Mouse (Mus musculus) testis, adult 2 months (tissue): ENCODE results near the gene Rem1. TPM values are rescaled to one million over a fixed set of nuclear protein-coding genes. Genes with fewer than 3 reads are reported as not detected.

Experiments
- H3K27ac ChIP-seq: fragments of 200-500 bp; 2 replicates; pipeline ENCODE4 v1.5.1; 2012; ENCODE audit warnings: low read depth, low read length; ENCODE audit not compliant: control insufficient read depth, insufficient read depth
- H3K27me3 ChIP-seq: fragments of 200-500 bp; 2 replicates; pipeline ENCODE4 v1.6.1; 2012; ENCODE audit warnings: mild to moderate bottlenecking, low read length, moderate library complexity; ENCODE audit not compliant: control insufficient read depth, insufficient read depth
- H3K36me3 ChIP-seq: fragments of 200-500 bp; 2 replicates; pipeline ENCODE4 v1.6.1; 2012; ENCODE audit warnings: mild to moderate bottlenecking, low read length; ENCODE audit not compliant: control insufficient read depth, insufficient read depth
- H3K4me1 ChIP-seq: fragments of 200-500 bp; 2 replicates; pipeline ENCODE4 v1.6.1; 2012; ENCODE audit warnings: low read length; ENCODE audit not compliant: control insufficient read depth, insufficient read depth
- H3K4me3 ChIP-seq: fragments of 200-500 bp; 2 replicates; pipeline ENCODE4 v1.5.1; 2012; ENCODE audit warnings: low read depth, mild to moderate bottlenecking, low read length, moderate library complexity, mixed read lengths; ENCODE audit not compliant: control insufficient read depth
- CTCF ChIP-seq: fragments of 200-500 bp; IDR thresholded peaks from 2 replicates; pipeline ENCODE4 v1.5.1; 2012; ENCODE audit warnings: low read depth, mild to moderate bottlenecking, inconsistent platforms, low read length, moderate library complexity; ENCODE audit not compliant: control insufficient read depth, insufficient read depth, insufficient replicate concordance
- POLR2A ChIP-seq: fragments of 200-500 bp; IDR thresholded peaks from 2 replicates; pipeline ENCODE4 v1.6.1; 2012; ENCODE audit warnings: low read depth, mild to moderate bottlenecking, inconsistent platforms, low read length, moderate library complexity; ENCODE audit not compliant: control insufficient read depth
- polyA plus RNA-seq: library from polyadenylated mRNA; depleted of rRNA; stranded (reverse); fragments of >200 nt; gene quantifications from 2 replicates; pipeline ENCODE4 v1.2.3, GENCODE M21; 2012

Rem1 gene
- polyA plus RNA-seq, 1 experiment: 1.2 TPM

DNA sequence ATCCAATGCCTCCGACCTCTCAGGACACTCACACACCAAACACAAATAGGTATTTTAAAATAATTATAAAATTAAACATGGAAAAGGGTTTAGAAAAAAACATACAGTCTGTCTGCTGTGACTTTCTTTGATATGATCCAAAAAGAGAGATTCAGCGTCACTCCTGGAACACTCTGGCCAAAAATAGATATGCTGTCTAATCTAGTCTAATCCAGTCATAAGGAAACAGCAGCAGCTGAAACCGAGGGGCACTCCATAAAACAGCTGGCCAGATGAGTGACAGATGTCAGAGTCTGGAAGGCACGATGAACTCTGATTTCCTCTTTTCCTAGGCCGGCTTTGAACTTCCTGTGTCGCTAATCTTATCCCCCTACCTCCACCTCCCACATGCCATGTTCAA lies 10.3 kb upstream of the Rem1 start:
- no peak overlapping the region for H3K27ac ChIP-seq
- H3K36me3 ChIP-seq: no peaks in the 10 kb centered on the region
- H3K27me3 ChIP-seq: no peaks in the 10 kb centered on the region
- H3K4me3 ChIP-seq: no peak overlapping the region
- TF ChIP-seq POLR2A: no peak
- no peak for TF ChIP-seq CTCF
- no peaks in the 10 kb centered on the region; the same call in 1 of the 2 replicates for H3K4me1 ChIP-seq

GRCm38 (mm10) chr2:152617374-152617773 lies 9.4 kb upstream of the Rem1 start:
- no peaks in the 10 kb centered on the region for H3K36me3 ChIP-seq
- H3K4me3 ChIP-seq: no peak overlapping the region
- TF ChIP-seq POLR2A (no peak), CTCF (peak; percentile 50; the same call in 1 of the 2 replicates)
- no peak overlapping the region for H3K27ac ChIP-seq
- H3K27me3 ChIP-seq: no peaks in the 10 kb centered on the region
- H3K4me1 ChIP-seq: no peaks in the 10 kb centered on the region; the same call in 1 of the 2 replicates

DNA sequence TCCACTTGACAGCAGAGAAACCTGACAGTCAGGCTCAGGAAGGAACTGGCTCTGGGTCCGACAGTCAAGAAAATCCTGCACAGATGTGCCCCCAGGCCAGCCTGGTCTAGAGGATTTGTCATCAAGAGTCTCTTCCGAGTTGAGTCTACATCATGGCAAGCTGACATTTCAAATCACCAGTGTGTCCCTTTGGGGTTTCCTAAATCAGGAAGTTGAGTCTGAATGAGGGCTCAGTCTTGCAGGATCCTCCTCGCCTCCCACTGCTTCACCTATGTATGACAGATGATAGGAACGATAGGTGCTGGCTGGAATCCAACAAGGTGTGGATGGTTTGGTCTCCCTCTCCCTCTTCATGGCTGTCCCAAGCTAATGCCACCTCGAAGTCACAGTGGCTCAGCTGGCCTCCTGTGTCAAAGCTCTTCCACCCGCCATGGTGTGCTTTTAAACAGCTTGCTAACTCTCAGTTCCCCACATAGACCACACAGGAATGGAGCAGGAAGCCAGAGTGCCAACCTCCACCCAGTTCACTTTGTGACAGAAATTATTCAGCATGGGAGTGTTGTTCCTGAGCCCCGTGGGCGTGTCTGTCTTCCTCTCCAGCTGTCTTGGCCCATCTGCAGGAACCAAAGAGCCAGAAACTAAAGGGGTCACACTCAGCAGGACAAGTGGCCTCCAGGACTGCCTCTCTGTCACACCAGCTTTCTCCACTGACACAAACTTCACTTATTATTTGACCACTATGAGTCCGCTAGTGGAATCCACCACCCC lies 6.2 kb upstream of the Rem1 start:
- H3K36me3 ChIP-seq: no peaks in the 10 kb centered on the region
- H3K4me3 ChIP-seq: no peak overlapping the region
- H3K27ac ChIP-seq: no peak overlapping the region; the same call in 1 of the 2 replicates
- H3K27me3 ChIP-seq: no peaks in the 10 kb centered on the region
- TF ChIP-seq CTCF: no peak
- no peak for TF ChIP-seq POLR2A
- no peaks in the 10 kb centered on the region; the same call in 1 of the 2 replicates for H3K4me1 ChIP-seq

- Histone ChIP-seq H3K27ac (no peak overlapping the region), H3K36me3 (no peaks in the 10 kb centered on the region), H3K4me1 (peaks cover 7% of the 10 kb centered on the region), H3K27me3 (peaks cover 4% of the 10 kb centered on the region), H3K4me3 (no peak overlapping the region)
- no peak for TF ChIP-seq POLR2A
- no peak for TF ChIP-seq CTCF
These were observed 4.6 kb upstream of the Rem1 start for GRCm38 (mm10) chr2:152622151-152622550.

DNA sequence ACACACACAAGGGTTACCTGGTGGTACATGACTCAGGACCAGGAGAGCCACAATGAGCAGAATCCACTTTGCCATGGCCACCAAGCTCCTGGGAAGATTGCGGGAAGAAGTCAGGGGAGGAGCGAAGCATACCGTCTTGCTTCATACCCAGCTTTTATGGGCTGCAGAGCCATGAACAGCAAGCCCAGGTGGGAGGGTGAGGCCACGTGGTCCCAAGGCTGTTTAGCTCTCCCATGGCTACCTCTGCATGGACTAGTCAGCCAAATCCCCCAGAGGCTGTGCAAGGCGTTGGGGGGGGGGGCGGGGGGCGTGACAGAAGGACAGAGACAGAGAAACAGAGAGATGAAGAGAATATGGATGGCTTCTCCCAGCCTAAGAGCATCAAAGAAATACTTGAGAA lies 3.8 kb upstream of the Rem1 start, which contains the start of gene Defb25:
Defb25 (minus strand) TSS at position 101 of the 400 bp plus-strand sequence.
- TF ChIP-seq CTCF (no peak), POLR2A (no peak)
- Histone ChIP-seq H3K4me3 (no peak within 1 kb of the TSS), H3K4me1 (peaks cover 9% of the 10 kb centered on the region), H3K27me3 (peaks cover 4% of the 10 kb centered on the region), H3K27ac (no peak within 1 kb of the TSS), H3K36me3 (no peaks in the 10 kb centered on the region)

GRCm38 (mm10) chr2:152624566-152624965 lies 2.2 kb upstream of the Rem1 start:
- Histone ChIP-seq H3K36me3 (no peaks in the 10 kb centered on the region), H3K27me3 (peaks cover 4% of the 10 kb centered on the region)
- TF ChIP-seq POLR2A: no peak
- no peak for TF ChIP-seq CTCF

GRCm38 (mm10) chr2:152625256-152625655 lies 1.5 kb upstream of the Rem1 start:
- H3K27me3 ChIP-seq: peaks cover 4% of the 10 kb centered on the region

More at GRCm38 (mm10) chr2:152624566-152624965, 2.2 kb upstream of the Rem1 start:
- H3K4me3 ChIP-seq: no peak overlapping the region
- no peak overlapping the region for H3K27ac ChIP-seq
- peaks cover 11% of the 10 kb centered on the region for H3K4me1 ChIP-seq

More at GRCm38 (mm10) chr2:152625256-152625655, 1.5 kb upstream of the Rem1 start:
- H3K36me3 ChIP-seq: no peaks in the 10 kb centered on the region
- no peak overlapping the region for H3K4me3 ChIP-seq
- H3K27ac ChIP-seq: no peak overlapping the region
- no peak for TF ChIP-seq POLR2A
- H3K4me1 ChIP-seq: peaks cover 11% of the 10 kb centered on the region
